Mouse (Mus musculus) kidney, adult 2 months (tissue): ENCODE measurements around the gene Ppl. TPM values are rescaled to one million over a fixed set of nuclear protein-coding genes. Genes with fewer than 3 reads are reported as not detected.

Experiments used
- DNase-seq: peaks from one replicate; pipeline ENCODE4 v3.0.0; 2021
- H3K27ac ChIP-seq: fragments of 200-500 bp; 2 replicates; pipeline ENCODE4 v1.5.1; 2012; ENCODE audit warnings: low read depth, low read length, control low read depth, inconsistent platforms; ENCODE audit not compliant: insufficient read depth
- H3K27me3 ChIP-seq: fragments of 200-500 bp; replicated peaks from 2 replicates; pipeline ENCODE4 v1.6.1; 2012; ENCODE audit warnings: mild to moderate bottlenecking, moderate library complexity, low read length, inconsistent platforms; ENCODE audit not compliant: control insufficient read depth, insufficient read depth
- H3K36me3 ChIP-seq: fragments of 200-500 bp; 2 replicates; pipeline ENCODE4 v1.6.1; 2012; ENCODE audit warnings: mild to moderate bottlenecking, moderate library complexity, low read length, inconsistent platforms; ENCODE audit not compliant: control insufficient read depth, insufficient read depth
- H3K4me1 ChIP-seq: fragments of 200-500 bp; 2 replicates; pipeline ENCODE4 v1.6.1; 2011; ENCODE audit warnings: low read length; ENCODE audit not compliant: control insufficient read depth, insufficient read depth
- H3K4me3 ChIP-seq: fragments of 200-500 bp; 2 replicates; pipeline ENCODE4 v1.5.1; 2011; ENCODE audit warnings: mild to moderate bottlenecking, low read depth, low read length, control low read depth; ENCODE audit not compliant: insufficient read depth
- CTCF ChIP-seq: fragments of 200-500 bp; conservative IDR thresholded peaks from 2 replicates; pipeline ENCODE4 v1.5.1; 2011; ENCODE audit warnings: low read depth, mild to moderate bottlenecking, control low read depth, low read length, moderate library complexity, mixed read lengths; ENCODE audit not compliant: insufficient read depth, insufficient read length
- POLR2A ChIP-seq: fragments of 200-500 bp; IDR thresholded peaks from one replicate; pipeline ENCODE4 v1.6.1; 2011; ENCODE audit warnings: low read depth, low read length, control low read depth
- WGBS: fragments of 180-500 bp; shearing (Covaris S2); methylation state at CpG from one replicate; pipeline ENCODE4 v1.1.7; 2018; 5-methylcytosine and 5-hydroxymethylcytosine counted together
- polyA plus RNA-seq: library from polyadenylated mRNA; depleted of rRNA; stranded (reverse); fragments of >200 nt; gene quantifications from 2 replicates; pipeline ENCODE4 v1.2.3, GENCODE M21; 2012; rRNA removed

Ppl gene
- polyA plus RNA-seq, result 3.3 and 3.9 TPM in 2 replicates

DNA sequence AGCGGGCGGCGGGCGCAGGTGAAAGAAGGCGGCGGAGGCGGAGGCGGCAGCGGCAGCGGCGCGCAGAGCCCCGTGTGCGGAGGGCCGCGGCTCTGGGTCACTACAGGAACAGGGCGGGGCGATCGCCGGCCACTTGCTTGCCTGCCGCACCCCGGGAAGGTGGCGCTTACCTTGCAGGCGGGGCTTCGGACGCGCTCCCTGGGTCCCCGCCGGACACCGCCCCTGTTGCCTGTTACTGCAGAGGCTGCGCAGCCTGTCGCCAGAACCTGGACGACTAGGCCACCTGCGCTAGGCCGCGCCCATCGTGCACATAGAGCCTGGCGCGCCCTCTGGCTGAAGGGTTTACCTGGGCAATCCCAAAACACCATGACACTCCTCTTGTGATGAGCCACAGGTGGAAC, at the start of gene Ppl:
Gene Ppl (minus strand): TSS at position 21 of the 401 bp plus-strand sequence.
- TF ChIP-seq POLR2A (no peak), CTCF (peak; percentile 60)
- Histone ChIP-seq H3K4me3 (peak within 1 kb of the TSS; percentile 48), H3K27me3 (no peaks in the 10 kb centered on the region), H3K36me3 (no peaks in the 10 kb centered on the region), H3K4me1 (no peaks in the 10 kb centered on the region; the same call in 1 of the 2 replicates), H3K27ac (no peak within 1 kb of the TSS; the same call in 1 of the 2 replicates)
- under 1% methylated on average over 39 of the region's 39 CpGs for WGBS
- peak; percentile 92 for DNase-seq

DNA sequence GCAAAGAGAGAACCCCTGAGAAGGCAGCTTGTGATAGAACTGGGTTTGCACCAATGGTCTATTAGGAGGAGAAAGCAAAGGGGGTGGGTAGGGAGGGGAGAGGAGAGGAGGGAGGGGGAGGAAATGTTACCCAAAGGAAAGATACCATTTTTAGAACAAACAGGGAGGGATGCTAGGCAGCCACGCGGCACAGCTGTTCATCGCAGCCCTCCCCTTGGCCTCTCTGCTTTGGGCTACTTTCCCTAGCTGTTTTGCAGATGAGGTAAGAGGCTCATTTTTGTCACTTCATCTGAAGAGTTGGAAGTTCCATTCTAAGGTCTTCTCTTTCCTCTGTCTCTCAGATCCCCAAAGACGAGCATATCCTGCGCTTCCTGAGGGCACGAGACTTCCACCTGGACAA, 40.4 kb upstream of the Ppl start:
- Histone ChIP-seq H3K27ac (no peak overlapping the region), H3K36me3 (no peaks in the 10 kb centered on the region), H3K4me3 (no peak overlapping the region), H3K27me3 (no peaks in the 10 kb centered on the region), H3K4me1 (no peaks in the 10 kb centered on the region)
- DNase-seq, result no peak
- TF ChIP-seq POLR2A (no peak), CTCF (no peak)
- WGBS, result 85% methylated on average over 6 of the region's 6 CpGs

DNA sequence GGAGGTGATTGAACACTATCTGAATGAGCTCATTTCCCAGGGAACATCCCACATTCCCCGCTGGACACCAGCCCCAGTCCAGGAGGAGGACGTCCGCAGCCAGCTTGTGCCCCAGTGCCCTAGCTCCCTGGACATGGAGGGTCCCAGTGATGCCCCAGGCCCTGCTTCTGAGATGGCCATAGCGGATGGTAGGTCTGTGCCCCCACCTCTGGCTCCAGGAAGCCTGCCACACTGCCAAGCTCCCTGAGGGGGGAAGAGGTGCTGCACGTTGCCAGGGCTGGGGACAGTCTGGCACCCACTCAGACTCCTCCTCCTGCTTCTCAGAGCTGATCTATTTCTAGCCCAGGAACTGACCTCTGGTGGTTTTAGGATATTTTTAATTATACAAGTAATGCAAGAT, 36.6 kb upstream of the Ppl start:
- Histone ChIP-seq H3K4me3 (no peak overlapping the region), H3K4me1 (no peaks in the 10 kb centered on the region), H3K27ac (peak overlapping the region; percentile 60), H3K27me3 (no peaks in the 10 kb centered on the region), H3K36me3 (no peaks in the 10 kb centered on the region)
- WGBS, result 60% methylated on average over 5 of the region's 5 CpGs
- TF ChIP-seq POLR2A (no peak), CTCF (no peak)
- DNase-seq, result peak; percentile 40

- H3K36me3 ChIP-seq, result no peaks in the 10 kb centered on the region
- no peak overlapping the region for H3K4me3 ChIP-seq
- 87% methylated on average over 2 of the region's 2 CpGs for WGBS
- no peak for DNase-seq
- H3K27me3 ChIP-seq, result no peaks in the 10 kb centered on the region
- H3K27ac ChIP-seq, result no peak overlapping the region
- TF ChIP-seq CTCF, result no peak
- no peak for TF ChIP-seq POLR2A
- no peaks in the 10 kb centered on the region for H3K4me1 ChIP-seq
Observed at GRCm38 (mm10) chr16:5168038-5168437, 35.8 kb upstream of the Ppl start.

DNA sequence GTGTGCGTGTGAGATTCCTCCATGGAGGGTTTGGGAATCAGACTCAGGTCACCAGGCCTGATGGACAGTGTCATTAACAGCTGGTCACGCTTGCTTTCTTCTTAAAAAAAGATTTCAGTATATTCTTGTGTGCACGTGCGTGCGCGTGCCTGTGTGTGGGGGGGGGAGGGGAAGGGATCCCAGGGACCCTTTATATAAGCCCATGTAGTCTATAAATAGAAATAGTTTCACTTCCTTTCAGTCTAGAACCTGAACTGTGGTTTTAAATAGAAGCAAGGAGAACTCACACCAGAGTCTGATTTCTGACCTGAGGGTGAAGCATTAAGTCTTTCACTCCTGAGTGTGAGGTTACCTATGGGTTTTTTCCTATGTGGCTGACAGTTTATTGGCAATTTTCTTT, 32.1 kb upstream of the Ppl start:
- H3K4me1 ChIP-seq, result no peaks in the 10 kb centered on the region
- no peaks in the 10 kb centered on the region for H3K27me3 ChIP-seq
- H3K4me3 ChIP-seq, result no peak overlapping the region
- TF ChIP-seq CTCF (no peak), POLR2A (no peak)
- WGBS, result 48% methylated on average over 6 of the region's 6 CpGs
- no peak overlapping the region for H3K27ac ChIP-seq
- DNase-seq, result no peak
- no peaks in the 10 kb centered on the region for H3K36me3 ChIP-seq

DNA sequence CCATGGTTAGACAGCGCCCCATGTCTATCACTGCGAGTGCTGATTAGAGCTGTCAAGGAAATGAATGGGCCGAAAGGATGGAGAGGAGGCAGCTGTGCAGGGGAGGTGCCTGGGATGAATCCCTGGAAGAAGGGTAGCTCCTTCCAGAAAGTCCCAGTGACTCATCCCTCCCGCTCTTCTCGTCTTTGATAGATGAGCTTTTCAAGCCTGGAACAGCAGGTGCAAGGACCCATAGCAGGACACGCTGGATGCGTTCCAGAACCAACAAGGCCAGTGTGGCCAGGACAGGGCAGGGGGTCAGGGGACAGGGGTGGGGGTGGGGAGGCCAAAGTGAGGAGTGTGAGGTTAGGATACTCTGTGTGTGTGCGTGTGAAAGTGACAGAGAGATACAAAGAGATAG, 27.0 kb upstream of the Ppl start:
- 50% methylated on average over 8 of the region's 8 CpGs for WGBS
- Histone ChIP-seq H3K36me3 (no peaks in the 10 kb centered on the region), H3K4me3 (no peak overlapping the region), H3K4me1 (no peaks in the 10 kb centered on the region), H3K27ac (no peak overlapping the region), H3K27me3 (no peaks in the 10 kb centered on the region)
- no peak for TF ChIP-seq CTCF
- TF ChIP-seq POLR2A, result no peak
- no peak for DNase-seq

- Histone ChIP-seq H3K36me3 (no peaks in the 10 kb centered on the region), H3K27ac (no peak overlapping the region), H3K4me3 (no peak overlapping the region), H3K4me1 (no peaks in the 10 kb centered on the region), H3K27me3 (no peaks in the 10 kb centered on the region)
- 82% methylated on average over 3 of the region's 3 CpGs for WGBS
- TF ChIP-seq POLR2A, result no peak
- TF ChIP-seq CTCF, result no peak
- no peak for DNase-seq
Observed at GRCm38 (mm10) chr16:5157113-5157512, 24.9 kb upstream of the Ppl start.

GRCm38 (mm10) chr16:5156495-5156894, 24.3 kb upstream of the Ppl start:
- H3K4me3 ChIP-seq, result no peak overlapping the region
- H3K36me3 ChIP-seq, result no peaks in the 10 kb centered on the region
- no peaks in the 10 kb centered on the region for H3K4me1 ChIP-seq
- H3K27me3 ChIP-seq, result no peaks in the 10 kb centered on the region
- no peak for TF ChIP-seq POLR2A
- TF ChIP-seq CTCF, result no peak
- 57% methylated on average over 2 of the region's 2 CpGs for WGBS
- DNase-seq, result no peak
- H3K27ac ChIP-seq, result no peak overlapping the region
